Mouse (Mus musculus) urinary bladder, postnatal 14 days (tissue): ENCODE results near the gene Gm45837.
A peak's percentile ranks its signal among the peaks of the same experiment; 100 is the strongest.

Experiments used
- DNase-seq: peaks from one replicate; pipeline ENCODE4 v3.0.0; 2021; ENCODE audit warnings: low spot score

Gene Gm45837

GRCm38 (mm10) chr7:101391909-101392479 lies 18.7 kb upstream of the Gm45837 start:
- DNase-seq, result peak; percentile 41

- DNase-seq, result peak; percentile 34
Measured at GRCm38 (mm10) chr7:101393015-101393414, 17.7 kb upstream of the Gm45837 start.

DNA sequence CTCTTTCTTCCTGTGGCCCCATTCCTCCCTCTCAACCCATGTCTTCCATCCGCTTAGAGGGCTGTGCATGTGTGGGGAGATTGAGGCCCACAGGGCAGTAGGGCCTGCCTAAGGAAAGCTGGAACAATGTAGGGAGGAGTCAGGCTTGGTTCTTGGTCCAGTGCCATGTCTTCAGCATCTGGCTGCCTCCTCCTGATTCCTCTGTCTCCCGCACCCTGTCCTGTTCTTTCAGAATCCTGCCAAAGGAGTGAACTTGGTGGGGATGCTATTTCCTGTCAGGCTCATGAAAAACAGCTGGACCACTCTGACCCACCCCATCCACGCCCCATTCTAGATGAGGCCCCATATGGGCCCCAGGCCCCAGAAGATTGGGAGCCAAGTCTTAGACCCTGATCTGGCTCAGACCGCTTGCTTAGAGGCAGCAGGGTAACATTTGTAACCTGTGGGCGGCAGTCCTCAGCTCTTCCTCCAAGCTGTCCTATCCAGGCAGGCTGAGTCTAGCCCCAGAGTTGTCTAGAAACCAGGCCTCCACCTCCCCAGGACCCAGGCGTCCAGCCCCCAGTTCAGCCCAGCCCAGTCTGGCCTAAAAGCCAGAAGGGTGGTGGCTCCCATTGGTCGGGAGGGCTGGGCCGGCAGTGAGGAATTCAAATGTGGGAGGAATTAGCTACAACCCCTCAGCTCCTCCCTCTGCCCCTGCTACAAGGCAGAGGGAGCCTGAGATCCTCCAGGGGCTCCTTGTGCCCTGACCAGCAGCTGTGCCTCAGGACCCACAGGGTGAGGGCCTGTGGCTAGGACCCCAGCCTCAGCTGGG lies 16.8 kb upstream of the Gm45837 start:
- DNase-seq, result peak; percentile 82

- no peak for DNase-seq
Measured at GRCm38 (mm10) chr7:101394569-101394968, 16.1 kb upstream of the Gm45837 start.

- DNase-seq, result peak; percentile 30
Measured at GRCm38 (mm10) chr7:101395471-101395870, 15.2 kb upstream of the Gm45837 start.

DNA sequence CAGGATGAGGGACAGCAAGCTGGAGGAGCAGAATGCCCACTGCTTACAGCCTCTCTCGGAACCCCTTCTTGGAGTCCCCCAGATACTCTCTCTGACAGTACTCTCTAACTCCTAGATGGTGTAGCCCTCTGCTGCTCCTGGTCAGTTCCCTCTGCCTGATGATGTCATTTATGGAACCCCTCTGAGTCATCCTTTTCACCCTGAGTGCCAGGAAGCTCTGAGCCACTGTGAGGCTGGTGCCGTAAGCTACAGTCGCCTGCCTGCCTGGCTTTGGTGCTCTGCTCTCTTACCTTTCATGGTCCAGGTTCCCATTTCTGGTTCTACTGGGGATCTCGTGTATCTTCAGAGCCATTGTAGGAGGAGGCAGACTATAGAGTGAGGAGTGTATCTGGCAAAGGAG lies 13.5 kb upstream of the Gm45837 start:
- DNase-seq, result no peak

GRCm38 (mm10) chr7:101401510-101401909 lies 9.2 kb upstream of the Gm45837 start:
- no peak for DNase-seq

DNA sequence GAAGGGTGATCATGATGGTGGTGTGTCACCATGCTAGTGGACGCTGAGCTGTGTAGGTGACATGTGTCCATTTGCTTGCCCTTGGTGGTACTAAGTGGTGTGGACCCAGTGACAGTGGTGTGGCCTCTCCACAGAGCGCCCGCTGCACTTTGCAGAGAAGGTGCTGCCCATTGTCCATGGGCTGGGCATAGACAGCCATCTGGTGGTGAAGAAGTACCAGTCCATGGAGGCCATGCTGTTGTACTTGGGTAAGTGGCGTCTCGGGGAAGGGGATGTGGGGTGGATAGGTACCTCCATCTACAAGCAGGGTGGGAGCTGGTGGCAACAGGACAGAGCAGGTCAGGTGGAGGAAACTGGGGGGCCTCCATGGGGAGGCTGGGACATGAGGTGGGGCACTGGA lies 6.9 kb upstream of the Gm45837 start:
- no peak for DNase-seq

DNA sequence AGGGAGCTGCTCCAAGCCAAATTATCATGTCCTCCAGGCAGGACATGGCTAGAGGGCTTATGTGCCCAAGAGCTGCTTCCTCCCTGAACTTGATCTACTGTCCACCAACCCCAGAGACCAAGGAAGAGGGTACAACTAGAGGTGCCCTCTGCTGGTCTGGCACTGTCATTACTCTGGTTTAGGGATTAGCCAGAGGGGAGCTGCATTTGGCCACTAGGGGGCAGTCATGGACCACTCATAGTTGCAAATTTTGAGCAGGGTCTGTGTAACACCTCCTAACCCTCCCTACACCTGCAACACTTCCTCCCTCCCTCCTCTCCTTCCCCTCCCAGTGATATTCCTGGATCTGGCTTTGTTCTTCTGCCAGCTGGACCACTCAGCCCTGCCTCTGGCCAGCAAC lies 2.1 kb downstream of the Gm45837 start:
- peak; percentile 84 for DNase-seq

- DNase-seq, result no peak
Measured at GRCm38 (mm10) chr7:101414209-101414608, 3.5 kb downstream of the Gm45837 start.

- DNase-seq, result no peak
Measured at GRCm38 (mm10) chr7:101414661-101415511, 4.2 kb downstream of the Gm45837 start.

DNA sequence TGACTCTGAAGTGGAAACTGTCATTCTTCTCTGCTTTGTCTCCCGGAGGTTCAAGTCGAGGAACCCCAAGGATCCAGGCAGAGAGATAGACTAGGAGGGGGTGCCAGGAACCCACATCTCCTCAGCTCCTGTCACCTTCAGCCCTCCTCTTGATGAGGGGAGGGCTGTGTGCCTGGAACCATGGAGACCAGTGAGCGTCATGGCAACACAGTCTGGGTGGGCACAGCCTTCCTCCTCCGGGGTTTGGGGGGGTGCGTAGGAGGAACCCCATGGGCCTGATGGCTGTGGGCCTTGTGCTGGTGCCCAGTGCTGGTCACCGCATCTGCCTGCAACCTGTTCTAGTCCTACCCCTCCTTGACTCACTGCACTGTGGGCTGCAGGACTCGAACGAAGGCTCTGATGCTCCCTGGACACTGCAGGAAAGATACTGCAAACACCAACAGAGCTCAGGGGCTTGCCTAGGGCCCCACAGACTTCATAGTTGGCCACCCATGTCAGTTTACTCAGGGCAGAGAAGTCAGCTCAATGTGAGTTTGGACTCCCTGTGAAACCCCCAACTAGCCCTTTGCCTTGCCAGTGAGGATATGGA lies 4.9 kb downstream of the Gm45837 start:
- no peak for DNase-seq

- DNase-seq, result no peak
Measured at GRCm38 (mm10) chr7:101416391-101416790, 5.7 kb downstream of the Gm45837 start.

DNA sequence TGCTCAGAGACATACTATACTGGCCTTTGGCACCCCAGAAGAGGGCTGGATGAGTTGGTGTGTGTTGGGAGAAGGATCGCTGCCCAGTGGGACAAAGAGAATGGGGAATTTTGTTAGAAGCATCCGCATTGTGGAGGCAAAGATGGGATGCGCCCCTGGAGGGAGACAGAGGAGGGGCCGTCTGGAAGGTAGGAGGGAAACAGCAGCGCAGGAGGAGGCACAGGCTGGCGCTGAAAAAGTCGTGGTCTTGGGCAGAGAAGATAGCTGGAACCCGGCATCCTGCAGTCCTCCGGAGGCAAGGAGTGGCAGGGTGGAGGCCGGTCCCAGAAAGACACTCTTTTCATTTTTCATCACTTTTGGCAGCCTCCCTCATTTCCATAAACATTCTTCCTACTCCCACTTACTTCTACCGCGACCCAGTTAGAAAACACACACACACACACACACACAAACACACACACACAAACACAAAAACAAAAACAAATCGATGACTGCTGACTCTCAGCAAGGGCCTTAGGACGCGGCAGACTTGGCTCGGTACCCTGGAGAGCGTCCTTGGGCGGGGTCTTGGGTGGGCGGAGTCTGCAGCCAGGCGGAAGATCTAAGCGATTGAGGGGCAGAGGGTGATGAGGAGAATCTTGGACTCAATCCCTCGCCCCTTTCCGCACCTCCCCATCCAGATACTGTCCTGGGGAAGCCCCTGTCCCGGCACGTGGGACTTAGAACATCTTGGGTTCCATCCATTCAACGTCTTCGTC lies 8.5 kb downstream of the Gm45837 start:
- DNase-seq, result no peak

DNA sequence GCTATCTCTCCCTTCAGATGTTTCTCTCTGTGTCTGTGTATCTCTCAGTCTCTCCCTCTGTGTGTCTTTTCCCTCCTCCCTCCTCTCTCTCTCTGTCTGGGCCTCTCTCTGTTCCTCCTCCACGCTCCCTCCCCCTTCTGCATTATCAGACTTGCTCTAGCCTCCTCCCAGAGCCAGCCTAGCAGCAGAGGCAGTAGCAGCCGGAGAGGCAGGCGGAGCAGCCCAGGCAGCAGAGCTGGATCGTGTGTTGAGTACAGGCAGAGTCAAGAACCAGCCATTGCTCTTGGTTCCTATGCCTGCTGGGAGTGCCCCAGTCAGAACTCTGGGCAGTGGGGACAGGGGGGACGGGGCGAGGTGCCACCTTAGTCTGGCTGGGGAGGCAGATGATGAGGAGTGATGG lies 10.8 kb downstream of the Gm45837 start, which contains the start of gene Pde2a:
Gene Pde2a, plus strand, starts transcription at position 163 of the 400 bp plus-strand sequence.
- DNase-seq, result no peak

DNA sequence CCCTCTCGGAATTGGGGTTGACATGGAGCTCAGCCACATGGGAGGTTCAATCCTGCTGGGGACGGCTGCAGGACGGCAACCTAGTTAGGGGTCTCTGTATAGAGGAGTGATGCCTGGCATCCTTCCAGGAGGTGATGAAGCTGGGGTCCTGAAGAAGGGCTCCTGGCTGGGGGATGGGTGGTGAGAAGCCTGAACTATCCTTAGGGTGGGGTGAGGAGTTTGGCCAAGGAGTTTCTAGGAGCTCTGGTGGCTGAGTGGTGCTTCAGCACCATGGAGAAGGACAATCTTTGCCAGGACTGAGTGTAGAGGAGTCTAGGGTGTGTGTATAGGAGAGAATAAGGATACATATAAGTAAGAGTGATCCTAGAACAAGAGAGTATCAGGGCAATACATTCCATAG lies 11.4 kb downstream of the Gm45837 start:
- DNase-seq, result no peak

- no peak for DNase-seq
Measured at GRCm38 (mm10) chr7:101422646-101423045, 12.0 kb downstream of the Gm45837 start.

DNA sequence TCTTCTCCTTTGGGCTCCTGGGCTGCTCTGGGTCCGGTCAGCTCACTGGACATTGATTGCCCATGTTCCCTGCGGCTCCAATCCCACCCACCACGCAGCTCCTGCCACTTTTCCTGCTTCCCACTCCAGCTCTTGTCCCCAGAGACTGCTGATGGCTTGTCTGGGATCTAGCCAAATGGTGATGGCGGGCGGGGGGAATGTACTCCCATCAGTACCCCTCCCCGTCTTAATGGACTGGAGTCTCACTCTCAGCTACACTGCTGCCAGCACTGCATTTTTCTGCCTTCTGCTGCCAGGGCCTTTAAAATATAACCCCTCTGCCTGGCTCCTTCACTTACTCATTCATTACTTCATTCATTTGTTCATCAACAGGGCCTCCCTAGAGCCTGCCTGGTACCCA lies 13.3 kb downstream of the Gm45837 start:
- no peak for DNase-seq

DNA sequence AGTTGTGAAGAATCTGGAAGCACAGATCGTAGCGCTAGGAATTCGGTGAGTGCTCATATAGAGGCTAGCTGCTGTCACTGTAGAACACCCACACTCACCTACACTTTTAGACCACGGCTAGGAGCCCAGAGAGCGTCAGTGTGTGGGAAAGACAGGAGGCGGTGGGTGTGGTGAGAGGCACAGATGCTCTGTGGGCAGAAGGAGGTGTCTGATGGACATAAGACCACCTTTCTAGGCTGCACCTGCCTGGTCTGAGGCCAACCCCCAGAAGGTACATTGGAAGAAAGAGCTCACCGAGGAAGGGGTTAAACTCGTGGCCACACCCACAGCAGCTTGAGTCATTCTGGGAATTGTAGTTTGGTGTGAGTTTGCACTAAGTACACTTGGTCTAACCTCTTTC lies 16.0 kb downstream of the Gm45837 start:
- no peak for DNase-seq

- no peak for DNase-seq
Measured at GRCm38 (mm10) chr7:101427736-101428135, 17.1 kb downstream of the Gm45837 start.

- DNase-seq, result no peak
Measured at GRCm38 (mm10) chr7:101435038-101435437, 24.4 kb downstream of the Gm45837 start.

GRCm38 (mm10) chr7:101437876-101438275 lies 27.2 kb downstream of the Gm45837 start:
- DNase-seq, result no peak
